Mouse (Mus musculus) forelimb bud, embryonic 11.5 days (tissue): ENCODE measurements around the gene Nup155.

Experiments used
- DNase-seq: peaks from one replicate; pipeline ENCODE4 v3.0.0-alpha.2; 2012; ENCODE audit warnings: low read depth, low spot score

Gene Nup155

GRCm38 (mm10) chr15:8190435-8190834 is 81.4 kb downstream of the Nup155 start:
- DNase-seq = no peak

GRCm38 (mm10) chr15:8200317-8200716 is 91.2 kb downstream of the Nup155 start:
- DNase-seq = no peak

GRCm38 (mm10) chr15:8208362-8208761 is 99.3 kb downstream of the Nup155 start:
- DNase-seq = no peak
